Mouse (Mus musculus) hindbrain, embryonic 10.5 days (tissue): ENCODE measurements around the gene Gm45717. TPM values are rescaled to one million over a fixed set of nuclear protein-coding genes. Genes with fewer than 3 reads are reported as not detected.
A peak's percentile ranks its signal among the peaks of the same experiment; 100 is the strongest.

ENCODE experiments used
- DNase-seq: peaks from one replicate; pipeline ENCODE4 v3.0.0-alpha.2; 2017; ENCODE audit warnings: low spot score
- H3K27ac ChIP-seq: fragments of 300-500 bp; sonication (generic); 2 replicates; pipeline ENCODE4 v1.5.1; 2016; ENCODE audit warnings: mild to moderate bottlenecking, moderate library complexity
- H3K27me3 ChIP-seq: fragments of 300-500 bp; sonication (generic); 2 replicates; pipeline ENCODE4 v1.6.1; 2016; ENCODE audit warnings: mild to moderate bottlenecking; ENCODE audit not compliant: poor library complexity, insufficient read depth, severe bottlenecking
- H3K36me3 ChIP-seq: fragments of 300-500 bp; sonication (generic); 2 replicates; pipeline ENCODE4 v1.6.1; 2016; ENCODE audit warnings: mild to moderate bottlenecking, moderate library complexity
- H3K4me1 ChIP-seq: fragments of 300-500 bp; sonication (generic); replicated peaks from 2 replicates; pipeline ENCODE4 v1.6.1; 2016; ENCODE audit warnings: mild to moderate bottlenecking
- H3K4me3 ChIP-seq: fragments of 300-500 bp; sonication (generic); 2 replicates; pipeline ENCODE4 v1.5.1; 2016; ENCODE audit warnings: mild to moderate bottlenecking, moderate library complexity
- H3K9me3 ChIP-seq: fragments of 300-500 bp; sonication (generic); 2 replicates; pipeline ENCODE4 v1.6.1; 2016; ENCODE audit warnings: mild to moderate bottlenecking, moderate library complexity
- WGBS: fragments of 180-500 bp; shearing (Covaris S2); methylation state at CpG from one replicate; pipeline ENCODE4 v1.1.7; 2016; 5-methylcytosine and 5-hydroxymethylcytosine counted together
- polyA plus RNA-seq: library from polyadenylated mRNA; unstranded; fragments of >200 nt; fragmentation: Nextera tagmentation; extraction: Ambion mirVana; gene quantifications from 2 replicates; pipeline ENCODE4 v1.2.1, GENCODE M21; 2016

Gene Gm45717
- polyA plus RNA-seq, 1 experiment from 2014 or later: 0.35 TPM

GRCm38 (mm10) chr7:140927181-140927580 is 28.6 kb downstream of the Gm45717 start:
- no peak overlapping the region for H3K27ac ChIP-seq
- peaks cover 15% of the 10 kb centered on the region for H3K4me1 ChIP-seq
- WGBS: 80% methylated on average over 6 of the region's 6 CpGs
- H3K27me3 ChIP-seq: peaks cover 45% of the 10 kb centered on the region
- H3K9me3 ChIP-seq: no peaks in the 10 kb centered on the region
- H3K4me3 ChIP-seq: no peak overlapping the region
- DNase-seq: no peak
- no peaks in the 10 kb centered on the region for H3K36me3 ChIP-seq

- peak overlapping the region; percentile 56 for H3K4me3 ChIP-seq
- peaks cover 23% of the 10 kb centered on the region for H3K4me1 ChIP-seq
- no peak for DNase-seq
- no peaks in the 10 kb centered on the region for H3K36me3 ChIP-seq
- WGBS: 21% methylated on average over 30 of the region's 30 CpGs
- peak overlapping the region; percentile 59 for H3K27ac ChIP-seq
- peaks cover 81% of the 10 kb centered on the region for H3K27me3 ChIP-seq
- no peaks in the 10 kb centered on the region for H3K9me3 ChIP-seq
Measured at GRCm38 (mm10) chr7:140923070-140923775, 32.5 kb downstream of the Gm45717 start.

GRCm38 (mm10) chr7:140922398-140923069 is 33.2 kb downstream of the Gm45717 start:
- Histone ChIP-seq H3K27ac (peak overlapping the region; percentile 59), H3K4me1 (peaks cover 23% of the 10 kb centered on the region), H3K9me3 (no peaks in the 10 kb centered on the region), H3K36me3 (no peaks in the 10 kb centered on the region), H3K27me3 (peaks cover 88% of the 10 kb centered on the region), H3K4me3 (peak overlapping the region; percentile 56)
- WGBS: under 1% methylated on average over 49 of the region's 49 CpGs
- peak; percentile 51 for DNase-seq

GRCm38 (mm10) chr7:140921225-140921975 is 34.3 kb downstream of the Gm45717 start:
- DNase-seq: no peak
- peaks cover 23% of the 10 kb centered on the region for H3K4me1 ChIP-seq
- WGBS: 27% methylated on average over 22 of the region's 22 CpGs
- peaks cover 85% of the 10 kb centered on the region for H3K27me3 ChIP-seq
- no peaks in the 10 kb centered on the region for H3K36me3 ChIP-seq
- peak overlapping the region; percentile 56; the same call in 1 of the 2 replicates for H3K4me3 ChIP-seq
- no peak overlapping the region for H3K27ac ChIP-seq
- no peaks in the 10 kb centered on the region for H3K9me3 ChIP-seq

DNA sequence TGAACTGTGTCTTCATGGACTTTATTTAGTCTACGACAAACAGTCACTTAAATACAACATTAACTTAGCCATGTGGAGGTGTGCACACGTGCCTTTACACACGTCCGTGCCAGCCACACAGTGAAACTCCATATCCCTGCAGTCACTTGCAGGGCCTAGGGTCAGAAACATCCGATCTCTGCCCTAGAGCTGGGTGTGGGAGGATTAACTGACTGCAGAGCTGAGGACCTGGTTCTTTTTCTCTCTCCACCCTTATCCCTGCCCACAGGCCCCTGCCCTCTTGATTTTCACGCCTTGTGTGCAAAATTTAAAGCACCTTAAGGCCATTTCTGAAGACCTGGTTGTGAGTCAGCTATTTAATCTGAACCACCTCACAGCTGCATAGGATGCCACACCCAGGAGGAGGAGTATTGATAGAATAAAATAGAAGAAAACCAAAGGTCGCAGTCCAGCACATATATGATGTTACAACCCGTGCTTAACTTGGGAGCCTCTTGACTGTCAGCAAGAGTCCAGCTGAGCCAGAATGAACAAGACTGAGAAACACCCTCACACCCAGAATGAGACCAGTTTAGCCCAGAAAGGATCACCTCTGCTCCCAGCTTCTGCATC is 35.2 kb downstream of the Gm45717 start, which contains the start of gene Nlrp6:
Gene Nlrp6 (plus strand): TSS at position 485 of the 612 bp plus-strand sequence.
- peaks cover 78% of the 10 kb centered on the region for H3K27me3 ChIP-seq
- H3K9me3 ChIP-seq: no peaks in the 10 kb centered on the region
- H3K4me3 ChIP-seq: peak within 1 kb of the TSS; percentile 56; the same call in 1 of the 2 replicates
- 76% methylated on average over 8 of the region's 8 CpGs for WGBS
- peaks cover 23% of the 10 kb centered on the region for H3K4me1 ChIP-seq
- H3K36me3 ChIP-seq: no peaks in the 10 kb centered on the region
- H3K27ac ChIP-seq: no peak within 1 kb of the TSS
- DNase-seq: no peak

DNA sequence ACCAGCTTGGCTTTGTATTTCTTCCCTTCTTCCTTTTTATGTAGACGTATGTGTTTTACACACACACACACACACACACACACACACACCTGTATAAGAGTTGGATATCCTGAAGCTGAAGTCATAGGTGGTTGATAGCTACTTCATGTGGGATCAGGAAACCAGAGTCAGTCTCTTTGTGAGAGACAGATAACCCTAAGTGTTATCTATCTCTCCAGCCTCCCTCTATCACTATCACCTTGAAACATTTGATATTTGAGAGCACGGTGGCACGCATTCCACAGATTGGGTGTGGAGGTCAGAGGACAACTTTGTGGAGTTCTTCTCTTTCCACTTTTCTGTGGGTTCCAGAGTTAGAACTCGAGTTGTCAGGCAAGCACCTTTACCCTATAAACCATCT is 35.8 kb downstream of the Gm45717 start:
- 76% methylated on average over 4 of the region's 4 CpGs for WGBS
- H3K27me3 ChIP-seq: peaks cover 71% of the 10 kb centered on the region
- DNase-seq: no peak

GRCm38 (mm10) chr7:140914031-140914690 is 41.6 kb downstream of the Gm45717 start:
- DNase-seq: no peak
- Histone ChIP-seq H3K4me1 (peaks cover 1% of the 10 kb centered on the region; the same call in 1 of the 2 replicates), H3K27ac (no peak overlapping the region), H3K9me3 (no peaks in the 10 kb centered on the region), H3K36me3 (no peaks in the 10 kb centered on the region), H3K4me3 (no peak overlapping the region), H3K27me3 (peaks cover 14% of the 10 kb centered on the region)
- 87% methylated on average over 8 of the region's 8 CpGs for WGBS

More for the DNA sequence above, 35.8 kb downstream of the Gm45717 start:
- Histone ChIP-seq H3K4me3 (no peak overlapping the region), H3K9me3 (no peaks in the 10 kb centered on the region), H3K36me3 (no peaks in the 10 kb centered on the region), H3K4me1 (peaks cover 23% of the 10 kb centered on the region), H3K27ac (no peak overlapping the region)

GRCm38 (mm10) chr7:140912846-140913482 is 42.8 kb downstream of the Gm45717 start:
- no peaks in the 10 kb centered on the region for H3K9me3 ChIP-seq
- 82% methylated on average over 5 of the region's 5 CpGs for WGBS
- no peaks in the 10 kb centered on the region for H3K36me3 ChIP-seq
- peaks cover 8% of the 10 kb centered on the region for H3K4me1 ChIP-seq
- H3K27me3 ChIP-seq: peaks cover 5% of the 10 kb centered on the region; the same call in 1 of the 2 replicates
- no peak for DNase-seq
- H3K4me3 ChIP-seq: no peak overlapping the region
- H3K27ac ChIP-seq: no peak overlapping the region

- 73% methylated on average over 3 of the region's 3 CpGs for WGBS
- H3K36me3 ChIP-seq: no peaks in the 10 kb centered on the region
- H3K4me3 ChIP-seq: no peak overlapping the region
- H3K27ac ChIP-seq: no peak overlapping the region
- H3K27me3 ChIP-seq: no peaks in the 10 kb centered on the region
- no peak for DNase-seq
- peaks cover 8% of the 10 kb centered on the region for H3K4me1 ChIP-seq
- no peaks in the 10 kb centered on the region for H3K9me3 ChIP-seq
Measured at GRCm38 (mm10) chr7:140912293-140912692, 43.4 kb downstream of the Gm45717 start.

DNA sequence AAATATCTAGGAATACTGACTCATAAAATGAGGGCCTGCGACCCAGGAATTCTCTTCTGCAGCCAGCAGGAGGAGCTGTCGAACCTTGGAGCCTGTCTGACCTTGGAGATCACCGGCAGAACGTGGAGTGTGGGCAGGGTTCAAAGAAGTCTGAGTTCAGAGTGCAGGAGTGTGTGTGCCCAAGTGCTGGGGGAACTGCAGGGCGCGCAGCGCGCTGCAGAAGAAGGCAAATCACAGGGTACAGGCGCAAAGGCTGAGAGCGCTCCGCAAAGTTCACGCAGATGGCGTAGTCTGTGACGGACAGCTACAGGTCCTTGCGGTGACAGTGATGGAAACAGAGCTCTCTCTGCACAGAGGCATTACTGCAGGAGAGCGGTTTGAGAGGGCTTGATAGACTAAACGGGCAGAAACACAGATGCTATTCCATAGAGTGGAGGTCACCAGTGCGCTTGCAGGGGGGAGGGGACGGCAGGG is 47.1 kb downstream of the Gm45717 start:
- Histone ChIP-seq H3K27ac (no peak overlapping the region), H3K9me3 (no peaks in the 10 kb centered on the region), H3K36me3 (no peaks in the 10 kb centered on the region), H3K4me3 (peak overlapping the region; percentile 56), H3K4me1 (peaks cover 8% of the 10 kb centered on the region), H3K27me3 (0 out of 2 replicates have a peak, but pooled peaks cover 3% of the 10 kb centered on the region)
- DNase-seq: peak; percentile 85
- WGBS: 1% methylated on average over 19 of the region's 19 CpGs

GRCm38 (mm10) chr7:140908181-140908580 is 47.6 kb downstream of the Gm45717 start:
- H3K4me3 ChIP-seq: peak overlapping the region; percentile 56; the same call in 1 of the 2 replicates
- H3K4me1 ChIP-seq: peaks cover 9% of the 10 kb centered on the region
- 0 out of 2 replicates have a peak, but pooled peaks cover 3% of the 10 kb centered on the region for H3K27me3 ChIP-seq
- no peaks in the 10 kb centered on the region for H3K36me3 ChIP-seq
- H3K27ac ChIP-seq: no peak overlapping the region
- 45% methylated on average over 7 of the region's 7 CpGs for WGBS
- no peaks in the 10 kb centered on the region for H3K9me3 ChIP-seq
- DNase-seq: no peak
